Mouse (Mus musculus): ENCODE results near the gene Fbxo34. TPM values are rescaled to one million over a fixed set of nuclear protein-coding genes. Genes with fewer than 3 reads are reported as not detected.

The Fbxo34 gene
- polyA plus RNA-seq, 1 experiment = 23.4 TPM

GRCm38 (mm10) chr14:47474571-47475254 lies 24.5 kb downstream of the Fbxo34 start:
- no peak for DNase-seq (ENCODE audit: low read depth)
- TF ChIP-seq CTCF (IDR thresholded peaks at IDR 0.05; ENCODE audit: borderline replicate concordance, extremely low read depth, insufficient read depth, insufficient read length) (no peak), POLR2A (IDR thresholded peaks at IDR 0.05; ENCODE audit: borderline replicate concordance, extremely low read depth, insufficient read depth, insufficient read length, poor library complexity, severe bottlenecking) (no peak)

GRCm38 (mm10) chr14:47476266-47476665 lies 26.0 kb downstream of the Fbxo34 start:
- no peak for DNase-seq (ENCODE audit: low read depth)
- TF ChIP-seq POLR2A (IDR thresholded peaks at IDR 0.05; ENCODE audit: borderline replicate concordance, extremely low read depth, insufficient read depth, insufficient read length, poor library complexity, severe bottlenecking) (no peak), CTCF (IDR thresholded peaks at IDR 0.05; ENCODE audit: borderline replicate concordance, extremely low read depth, insufficient read depth, insufficient read length) (no peak)

GRCm38 (mm10) chr14:47477711-47478110 lies 27.5 kb downstream of the Fbxo34 start:
- TF ChIP-seq POLR2A (IDR thresholded peaks at IDR 0.05; ENCODE audit: borderline replicate concordance, extremely low read depth, insufficient read depth, insufficient read length, poor library complexity, severe bottlenecking) = no peak

GRCm38 (mm10) chr14:47482200-47482599 lies 32.0 kb downstream of the Fbxo34 start:
- DNase-seq (ENCODE audit: low read depth) = no peak
- TF ChIP-seq CTCF (IDR thresholded peaks at IDR 0.05; ENCODE audit: borderline replicate concordance, extremely low read depth, insufficient read depth, insufficient read length) (no peak), POLR2A (IDR thresholded peaks at IDR 0.05; ENCODE audit: borderline replicate concordance, extremely low read depth, insufficient read depth, insufficient read length, poor library complexity, severe bottlenecking) (no peak)

More at GRCm38 (mm10) chr14:47477711-47478110, 27.5 kb downstream of the Fbxo34 start:
- DNase-seq (ENCODE audit: low read depth) = no peak

GRCm38 (mm10) chr14:47483099-47483498 lies 32.9 kb downstream of the Fbxo34 start:
- TF ChIP-seq POLR2A (IDR thresholded peaks at IDR 0.05; ENCODE audit: borderline replicate concordance, extremely low read depth, insufficient read depth, insufficient read length, poor library complexity, severe bottlenecking) = no peak
- no peak for TF ChIP-seq CTCF (IDR thresholded peaks at IDR 0.05; ENCODE audit: borderline replicate concordance, extremely low read depth, insufficient read depth, insufficient read length)

GRCm38 (mm10) chr14:47488732-47489131 lies 38.5 kb downstream of the Fbxo34 start:
- peak; percentile 13 for DNase-seq (ENCODE audit: low read depth)

More at GRCm38 (mm10) chr14:47483099-47483498, 32.9 kb downstream of the Fbxo34 start:
- DNase-seq (ENCODE audit: low read depth) = no peak

GRCm38 (mm10) chr14:47489310-47490097 lies 39.3 kb downstream of the Fbxo34 start:
- peak; percentile 43 for DNase-seq (ENCODE audit: low read depth)
- TF ChIP-seq POLR2A (IDR thresholded peaks at IDR 0.05; ENCODE audit: borderline replicate concordance, extremely low read depth, insufficient read depth, insufficient read length, poor library complexity, severe bottlenecking) (no peak), CTCF (IDR thresholded peaks at IDR 0.05; ENCODE audit: borderline replicate concordance, extremely low read depth, insufficient read depth, insufficient read length) (no peak)

More at GRCm38 (mm10) chr14:47488732-47489131, 38.5 kb downstream of the Fbxo34 start:
- no peak for TF ChIP-seq POLR2A (IDR thresholded peaks at IDR 0.05; ENCODE audit: borderline replicate concordance, extremely low read depth, insufficient read depth, insufficient read length, poor library complexity, severe bottlenecking)
- TF ChIP-seq CTCF (IDR thresholded peaks at IDR 0.05; ENCODE audit: borderline replicate concordance, extremely low read depth, insufficient read depth, insufficient read length) = no peak

GRCm38 (mm10) chr14:47490732-47491131 lies 40.5 kb downstream of the Fbxo34 start:
- TF ChIP-seq POLR2A (IDR thresholded peaks at IDR 0.05; ENCODE audit: borderline replicate concordance, extremely low read depth, insufficient read depth, insufficient read length, poor library complexity, severe bottlenecking) (no peak), CTCF (IDR thresholded peaks at IDR 0.05; ENCODE audit: borderline replicate concordance, extremely low read depth, insufficient read depth, insufficient read length) (no peak)
- DNase-seq (ENCODE audit: low read depth) = no peak

GRCm38 (mm10) chr14:47493592-47494361 lies 43.6 kb downstream of the Fbxo34 start:
- no peak for TF ChIP-seq CTCF (IDR thresholded peaks at IDR 0.05; ENCODE audit: borderline replicate concordance, extremely low read depth, insufficient read depth, insufficient read length)
- no peak for TF ChIP-seq POLR2A (IDR thresholded peaks at IDR 0.05; ENCODE audit: borderline replicate concordance, extremely low read depth, insufficient read depth, insufficient read length, poor library complexity, severe bottlenecking)
- no peak for DNase-seq (ENCODE audit: low read depth)

- TF ChIP-seq CTCF (IDR thresholded peaks at IDR 0.05; ENCODE audit: borderline replicate concordance, extremely low read depth, insufficient read depth, insufficient read length) (no peak), POLR2A (IDR thresholded peaks at IDR 0.05; ENCODE audit: borderline replicate concordance, extremely low read depth, insufficient read depth, insufficient read length, poor library complexity, severe bottlenecking) (no peak)
- DNase-seq (ENCODE audit: low read depth) = no peak
These were observed 45.7 kb downstream of the Fbxo34 start for GRCm38 (mm10) chr14:47495951-47496350.

- DNase-seq (ENCODE audit: low read depth) = no peak
- no peak for TF ChIP-seq CTCF (IDR thresholded peaks at IDR 0.05; ENCODE audit: borderline replicate concordance, extremely low read depth, insufficient read depth, insufficient read length)
- no peak for TF ChIP-seq POLR2A (IDR thresholded peaks at IDR 0.05; ENCODE audit: borderline replicate concordance, extremely low read depth, insufficient read depth, insufficient read length, poor library complexity, severe bottlenecking)
These were observed 46.9 kb downstream of the Fbxo34 start for GRCm38 (mm10) chr14:47497166-47497565.
